Mouse (Mus musculus) MEL (cell line): ENCODE results near the gene Ftcd. TPM values are rescaled to one million over a fixed set of nuclear protein-coding genes. Genes with fewer than 3 reads are reported as not detected.

Experiments
- DNase-seq: peaks from one replicate; pipeline ENCODE4 v3.0.0; 2011; ENCODE audit warnings: low read depth, low spot score
- H3K27ac ChIP-seq: 2 replicates; pipeline ENCODE4 v1.5.1; 2012; ENCODE audit warnings: low read depth, mild to moderate bottlenecking, control low read depth, low read length, moderate library complexity; ENCODE audit not compliant: control insufficient read depth
- H3K27me3 ChIP-seq, 2 experiments: fragments of 150-350 bp in 1 of 2; sonication (generic) in 1 of 2; 2 replicates each; pipeline ENCODE4 v1.6.1; 2012; ENCODE audit warnings: low read length in 2 of 2, mild to moderate bottlenecking in 2 of 2, improper control_type of control experiment in 1 of 2, moderate library complexity in 1 of 2; ENCODE audit not compliant: insufficient read depth in 2 of 2, control insufficient read depth in 1 of 2
- H3K36me3 ChIP-seq, 2 experiments: 2 replicates each; pipeline ENCODE4 v1.6.1; 2012 to 2014; ENCODE audit warnings: low read length in 2 of 2, improper control_type of control experiment in 1 of 2, inconsistent platforms in 1 of 2, mild to moderate bottlenecking in 1 of 2; ENCODE audit not compliant: insufficient read depth in 2 of 2, control insufficient read depth in 1 of 2
- H3K4me1 ChIP-seq, 2 experiments: fragments of 150-350 bp in 1 of 2; sonication (generic) in 1 of 2; 2 replicates each; pipeline ENCODE4 v1.6.1; 2012; ENCODE audit warnings: low read length in 2 of 2, improper control_type of control experiment in 1 of 2, mild to moderate bottlenecking in 1 of 2; ENCODE audit not compliant: insufficient read depth in 2 of 2, control insufficient read depth in 1 of 2
- H3K4me3 ChIP-seq, 2 experiments: fragments of 150-350 bp in 1 of 2; sonication (generic) in 1 of 2; 2 replicates each; pipeline ENCODE4 v1.5.1; 2012; ENCODE audit warnings: low read depth in 2 of 2, low read length in 2 of 2, mild to moderate bottlenecking in 2 of 2, moderate library complexity in 2 of 2, control low read depth in 1 of 2, improper control_type of control experiment in 1 of 2; ENCODE audit not compliant: control insufficient read depth in 1 of 2, insufficient read depth in 1 of 2
- H3K79me2 ChIP-seq: 2 replicates; pipeline ENCODE4 v1.6.1; 2012; ENCODE audit warnings: mild to moderate bottlenecking, low read length, moderate library complexity; ENCODE audit not compliant: control insufficient read depth, poor library complexity, insufficient read depth
- H3K9ac ChIP-seq: 2 replicates; pipeline ENCODE4 v1.6.1; 2012; ENCODE audit warnings: low read depth, mild to moderate bottlenecking, control low read depth, low read length, moderate library complexity; ENCODE audit not compliant: control insufficient read depth, poor library complexity, severe bottlenecking
- H3K9me3 ChIP-seq: fragments of 150-350 bp; sonication (generic); replicated peaks from 2 replicates; pipeline ENCODE4 v1.6.1; 2012; ENCODE audit warnings: mild to moderate bottlenecking, low read length, improper control_type of control experiment, moderate library complexity; ENCODE audit not compliant: insufficient read depth
- CHD1 ChIP-seq: IDR thresholded peaks from 2 replicates; pipeline ENCODE4 v1.6.1; 2012; ENCODE audit warnings: low read depth, mild to moderate bottlenecking, inconsistent platforms, low read length, improper control_type of control experiment
- CHD2 ChIP-seq: IDR thresholded peaks from 2 replicates; pipeline ENCODE4 v1.6.1; 2011; ENCODE audit warnings: low read length, improper control_type of control experiment
- ELF1 ChIP-seq: IDR thresholded peaks from 2 replicates; pipeline ENCODE4 v1.6.1; 2014; ENCODE audit warnings: low read depth, mild to moderate bottlenecking, inconsistent platforms, low read length, improper control_type of control experiment, moderate library complexity
- EP300 ChIP-seq, 2 experiments: IDR thresholded peaks; 2 replicates each; pipeline ENCODE4 v1.6.1; 2011; ENCODE audit warnings: improper control_type of control experiment in 2 of 2, low read length in 2 of 2, low read depth in 1 of 2, mild to moderate bottlenecking in 1 of 2
- GABPA ChIP-seq: IDR thresholded peaks from 2 replicates; pipeline ENCODE4 v1.6.1; 2012; ENCODE audit warnings: low read depth, mild to moderate bottlenecking, inconsistent platforms, low read length, improper control_type of control experiment, moderate library complexity
- GATA1 ChIP-seq: IDR thresholded peaks from 2 replicates; pipeline ENCODE4 v1.6.1; 2011; ENCODE audit warnings: low read depth, low read length, improper control_type of control experiment
- MAFK ChIP-seq: IDR thresholded peaks from 2 replicates; pipeline ENCODE4 v1.6.1; 2011; ENCODE audit warnings: low read depth, mild to moderate bottlenecking, low read length, improper control_type of control experiment, borderline replicate concordance
- MXI1 ChIP-seq: IDR thresholded peaks from 2 replicates; pipeline ENCODE4 v1.6.1; 2011; ENCODE audit warnings: mild to moderate bottlenecking, low read depth, low read length, improper control_type of control experiment
- NELFE ChIP-seq: IDR thresholded peaks from 2 replicates; pipeline ENCODE4 v1.6.1; 2011; ENCODE audit warnings: low read depth, low read length, improper control_type of control experiment
- POLR2A ChIP-seq, 2 experiments: IDR thresholded peaks; 2 replicates each; pipeline ENCODE4 v1.6.1; 2011 to 2012; ENCODE audit warnings: low read length in 2 of 2, mild to moderate bottlenecking in 2 of 2, control low read depth in 1 of 2, improper control_type of control experiment in 1 of 2, low read depth in 1 of 2, moderate library complexity in 1 of 2; ENCODE audit not compliant: control insufficient read depth in 1 of 2, insufficient read depth in 1 of 2, poor library complexity in 1 of 2
- POLR2AphosphoS5 ChIP-seq: IDR thresholded peaks from 2 replicates; pipeline ENCODE4 v1.6.1; 2012; ENCODE audit warnings: low read depth, borderline replicate concordance, mild to moderate bottlenecking, inconsistent platforms, low read length, moderate library complexity, mixed read lengths
- RCOR1 ChIP-seq: IDR thresholded peaks from 2 replicates; pipeline ENCODE4 v1.6.1; 2012; ENCODE audit warnings: low read depth, mild to moderate bottlenecking, inconsistent platforms, low read length, improper control_type of control experiment
- SIN3A ChIP-seq: IDR thresholded peaks from 2 replicates; pipeline ENCODE4 v1.6.1; 2012; ENCODE audit warnings: low read length, improper control_type of control experiment, inconsistent platforms
- TAL1 ChIP-seq: IDR thresholded peaks from 2 replicates; pipeline ENCODE4 v1.6.1; 2012; ENCODE audit warnings: mild to moderate bottlenecking, inconsistent platforms, low read length, moderate library complexity, mixed read lengths
- TBP ChIP-seq: IDR thresholded peaks from 2 replicates; pipeline ENCODE4 v1.8.0; 2011; ENCODE audit warnings: low read depth, low read length, improper control_type of control experiment
- USF1 ChIP-seq: IDR thresholded peaks from 2 replicates; pipeline ENCODE4 v1.6.1; 2014; ENCODE audit warnings: low read depth, mild to moderate bottlenecking, inconsistent platforms, low read length, improper control_type of control experiment, moderate library complexity
- ZC3H11A ChIP-seq: IDR thresholded peaks from 2 replicates; pipeline ENCODE4 v1.6.1; 2012; ENCODE audit warnings: low read depth, mild to moderate bottlenecking, inconsistent platforms, low read length, improper control_type of control experiment
- ZMIZ1 ChIP-seq: IDR thresholded peaks from 2 replicates; pipeline ENCODE4 v1.6.1; 2012; ENCODE audit warnings: low read depth, mild to moderate bottlenecking, inconsistent platforms, low read length, improper control_type of control experiment, moderate library complexity
- polyA plus RNA-seq, 2 experiments: library from polyadenylated mRNA; stranded (reverse) in 1 of 2; unstranded in 1 of 2; fragments of >175 nt in 1 of 2; fragments of >200 nt in 1 of 2; gene quantifications; 2 replicates each; pipeline versions ENCODE4 v1.2.1 to v1.2.4; 2012; ENCODE audit warnings: low replicate concordance in 2 of 2, low read depth in 1 of 2; ENCODE audit not compliant: insufficient read length in 2 of 2, insufficient read depth in 1 of 2, missing spikeins in 1 of 2
- total RNA-seq: library from RNA; depleted of rRNA; stranded (reverse); fragments of 300-350 nt; gene quantifications from 2 replicates; pipeline ENCODE4 v1.2.3, GENCODE M21; 2012

Gene Ftcd
- total and polyA plus RNA-seq, 3 experiments = not detected

DNA sequence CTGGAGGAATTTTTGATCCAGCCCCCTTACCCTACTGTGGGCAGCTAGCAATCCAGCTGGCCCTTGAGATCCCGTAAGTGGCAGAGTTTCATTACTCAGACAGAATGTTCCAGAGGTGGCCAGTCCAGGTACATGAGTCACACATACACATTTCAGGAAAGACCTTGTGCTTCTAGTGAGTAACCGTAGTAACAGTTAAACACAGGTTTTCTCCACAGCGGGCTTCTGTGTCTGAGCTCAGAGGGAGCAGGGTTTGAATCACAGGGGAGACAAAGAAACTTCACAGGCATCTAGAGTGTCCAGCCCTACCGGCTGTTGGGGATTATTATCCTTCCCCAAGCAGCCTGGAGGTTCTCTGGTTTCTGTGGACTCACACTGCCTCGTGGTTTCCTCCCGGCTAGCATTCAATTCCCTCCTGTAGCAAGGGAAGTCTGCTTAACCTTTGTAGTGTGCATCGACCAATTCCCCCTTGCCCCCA lies 58.7 kb downstream of the Ftcd start:
- H3K9ac ChIP-seq = no peak overlapping the region
- TF ChIP-seq MAFK (no peak), USF1 (no peak), GATA1 (no peak), CHD1 (no peak), POLR2A (IDR thresholded peaks at IDR 0.05; ENCODE audit: control insufficient read depth in 1 of 2, insufficient read depth in 1 of 2, low read depth in 1 of 2, low read length in 2 of 2, poor library complexity in 1 of 2) (no peak), ELF1 (no peak), NELFE (no peak), SIN3A (no peak), GABPA (no peak), POLR2AphosphoS5 (no peak)
- TF ChIP-seq, all 39 proteins: peak for 0
- H3K27me3 ChIP-seq = peaks cover 1 to 3% of the 10 kb centered on the region in 2 experiments; a peak in 2 of 4 replicates
- no peaks in the 10 kb centered on the region for H3K36me3 ChIP-seq
- H3K79me2 ChIP-seq = no peaks in the 10 kb centered on the region
- H3K4me3 ChIP-seq = no peak overlapping the region
- no peak for DNase-seq
- no peaks in the 10 kb centered on the region for H3K9me3 ChIP-seq
- H3K4me1 ChIP-seq = no peaks in the 10 kb centered on the region
- H3K27ac ChIP-seq = no peak overlapping the region

DNA sequence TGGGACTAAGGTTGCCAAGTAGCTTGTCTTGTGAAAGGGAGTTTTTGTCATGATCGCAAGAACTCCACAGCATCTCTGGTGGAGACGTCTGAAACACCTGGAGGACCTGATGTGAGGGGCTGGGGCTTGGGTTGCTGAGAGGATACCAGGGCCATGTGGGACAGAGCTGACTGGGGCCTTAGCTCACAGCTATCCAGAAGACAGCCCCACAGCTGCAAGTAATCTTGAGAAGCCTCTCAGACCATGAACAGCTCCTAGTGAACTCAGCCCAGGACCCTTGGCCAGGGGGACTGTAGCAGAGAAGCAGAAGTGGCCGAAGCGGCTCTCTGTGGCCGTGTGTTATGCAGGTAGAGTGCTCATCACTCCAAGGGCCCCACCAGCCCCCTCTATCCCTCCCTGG lies 59.1 kb downstream of the Ftcd start:
- Histone ChIP-seq H3K9me3 (no peaks in the 10 kb centered on the region), H3K27ac (no peak overlapping the region), H3K9ac (no peak overlapping the region), H3K4me3 (no peak overlapping the region), H3K27me3 (peaks cover 3% of the 10 kb centered on the region in 2 experiments; a peak in 2 of 4 replicates), H3K4me1 (no peaks in the 10 kb centered on the region), H3K79me2 (no peaks in the 10 kb centered on the region), H3K36me3 (no peaks in the 10 kb centered on the region)
- DNase-seq = no peak
- TF ChIP-seq MXI1 (no peak), RCOR1 (no peak), MAFK (no peak), TAL1 (no peak), EP300 (IDR thresholded peaks at IDR 0.05; ENCODE audit: low read depth in 1 of 2, low read length in 2 of 2) (no peak), POLR2A (IDR thresholded peaks at IDR 0.05; ENCODE audit: control insufficient read depth in 1 of 2, insufficient read depth in 1 of 2, low read depth in 1 of 2, low read length in 2 of 2, poor library complexity in 1 of 2) (no peak), NELFE (no peak), CHD2 (no peak), GABPA (no peak), TBP (no peak), ZMIZ1 (no peak), ZC3H11A (no peak)
